Mouse (Mus musculus) heart, postnatal 36 days (tissue): ENCODE measurements around the gene Gm29094. TPM values are rescaled to one million over a fixed set of nuclear protein-coding genes. Genes with fewer than 3 reads are reported as not detected.
A peak's percentile ranks its signal among the peaks of the same experiment; 100 is the strongest.
"Not testable (repeated sequence)": the region's sequence is repeated elsewhere in the genome, so short reads cannot be mapped to it uniquely, and the experiment has no call there.

Experiments used
- DNase-seq, 2 experiments: peaks; one replicate each; pipeline ENCODE4 v3.0.0; 2021 to 2022
- intact Hi-C: fragments of 180-260 bp; cut with DNase I; formaldehyde crosslinking; loops from one replicate; pipeline ENCODE4 v1.15.1; 2025
- total RNA-seq, 2 experiments: library from RNA; stranded (reverse); gene quantifications; 2 replicates each; pipeline ENCODE4 v1.2.3; 2021

Gm29094 gene
- total RNA-seq: not detected

GRCm38 (mm10) chr9:89198969-89199416 is at the start of gene Gm29094, which contains the start of gene Bcl2a1b:
TSS of gene Gm29094 (plus strand) at chr9:89199379.
TSS of gene Bcl2a1b (plus strand) at chr9:89199209.
- DNase-seq, intact Hi-C loops: not testable (repeated sequence)

- DNase-seq, intact Hi-C loops: not testable (repeated sequence)
Observed at GRCm38 (mm10) chr9:89172539-89172938, 26.6 kb upstream of the Gm29094 start.

GRCm38 (mm10) chr9:89178833-89179232 is 20.3 kb upstream of the Gm29094 start:
- peak; percentile 70 to 80 for DNase-seq
- intact Hi-C loops: not testable (repeated sequence)

- intact Hi-C loops, DNase-seq: not testable (repeated sequence)
Observed at GRCm38 (mm10) chr9:89179469-89179868, 19.7 kb upstream of the Gm29094 start.

- DNase-seq, intact Hi-C loops: not testable (repeated sequence)
Observed at GRCm38 (mm10) chr9:89187006-89187405, 12.2 kb upstream of the Gm29094 start.

- intact Hi-C loops, DNase-seq: not testable (repeated sequence)
Observed at GRCm38 (mm10) chr9:89195483-89195882, 3.7 kb upstream of the Gm29094 start.

GRCm38 (mm10) chr9:89197509-89197908 is 1.7 kb upstream of the Gm29094 start:
- intact Hi-C loops: not testable (repeated sequence)

GRCm38 (mm10) chr9:89198349-89198748 is 830 bp upstream of the Gm29094 start:
- DNase-seq, intact Hi-C loops: not testable (repeated sequence)

More at GRCm38 (mm10) chr9:89197509-89197908, 1.7 kb upstream of the Gm29094 start:
- not testable (repeated sequence) for DNase-seq

GRCm38 (mm10) chr9:89202256-89202655 is 3.1 kb downstream of the Gm29094 start:
- intact Hi-C loops, DNase-seq: not testable (repeated sequence)

- intact Hi-C loops, DNase-seq: not testable (repeated sequence)
Observed at GRCm38 (mm10) chr9:89208939-89209338, 9.8 kb downstream of the Gm29094 start.

- DNase-seq, intact Hi-C loops: not testable (repeated sequence)
Observed at GRCm38 (mm10) chr9:89210353-89211064, 11.3 kb downstream of the Gm29094 start, which contains the start of gene Mthfs. TSS of gene Mthfs (plus strand) at chr9:89210676.

GRCm38 (mm10) chr9:89211065-89211858 is 12.1 kb downstream of the Gm29094 start:
- peak; percentile 87 to 98 for DNase-seq

GRCm38 (mm10) chr9:89212428-89212827 is 13.2 kb downstream of the Gm29094 start:
- intact Hi-C loops, DNase-seq: not testable (repeated sequence)

More at GRCm38 (mm10) chr9:89211065-89211858, 12.1 kb downstream of the Gm29094 start:
- intact Hi-C loops: not testable (repeated sequence)

- intact Hi-C loops, DNase-seq: not testable (repeated sequence)
Observed at GRCm38 (mm10) chr9:89218174-89218573, 19.0 kb downstream of the Gm29094 start.

- not testable (repeated sequence) for DNase-seq
- intact Hi-C loops: loop anchor here (1.0 kb wide), 1 partner anchor 510 kb away; no protein-coding TSS in a partner anchor
Observed at GRCm38 (mm10) chr9:89219668-89220067, 20.5 kb downstream of the Gm29094 start.

GRCm38 (mm10) chr9:89220704-89221287 is 21.6 kb downstream of the Gm29094 start:
- intact Hi-C loops: not testable (repeated sequence)

GRCm38 (mm10) chr9:89226071-89226470 is 26.9 kb downstream of the Gm29094 start:
- no peak for DNase-seq
- intact Hi-C loops: loop anchor here (2.0 kb wide), 1 partner anchor 449 kb away; no protein-coding TSS in a partner anchor

More at GRCm38 (mm10) chr9:89220704-89221287, 21.6 kb downstream of the Gm29094 start:
- DNase-seq: not testable (repeated sequence)

- DNase-seq: no peak
- intact Hi-C loops: no loop called here
Observed at GRCm38 (mm10) chr9:89228122-89228521, 28.9 kb downstream of the Gm29094 start.

GRCm38 (mm10) chr9:89230897-89231497 is 31.8 kb downstream of the Gm29094 start:
- intact Hi-C loops: not testable (repeated sequence)
- DNase-seq: peak; percentile 25 to 26

GRCm38 (mm10) chr9:89237131-89237530 is 38.0 kb downstream of the Gm29094 start:
- intact Hi-C loops: not testable (repeated sequence)

More at GRCm38 (mm10) chr9:89237131-89237530, 38.0 kb downstream of the Gm29094 start:
- DNase-seq: not testable (repeated sequence)
